Mouse (Mus musculus): ENCODE measurements at regions not wholly inside any gene's neighbourhood (a gene's known extent, or its start where the extent isn't known, plus 50 kb on each side); places are given as distances from the start of the nearest gene placed in this dataset.

DNA sequence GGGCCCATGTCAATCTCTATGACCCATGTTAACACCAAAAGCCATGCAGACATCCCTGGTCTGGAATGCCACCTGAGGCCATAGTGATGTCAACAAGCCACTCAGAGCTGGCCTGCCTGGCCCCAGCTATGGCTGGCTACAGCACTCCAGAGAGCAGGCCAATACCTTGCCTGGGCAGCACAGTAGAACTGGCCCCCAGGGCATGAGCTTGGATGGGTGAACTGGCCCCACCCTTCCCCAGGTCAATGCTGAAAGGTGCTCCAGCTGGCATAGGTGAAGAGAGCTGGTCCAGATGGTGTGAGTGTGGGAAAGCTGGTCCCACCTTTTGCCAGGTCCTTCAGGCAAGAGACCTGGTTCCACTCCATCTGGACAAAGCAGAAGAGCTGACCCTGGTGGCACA, 132.2 kb downstream of the Nfkbiz start:
- Histone ChIP-seq H3K4me2 (ENCODE audit: low read length) (no peak overlapping the region), H3K27me3 (ENCODE audit: insufficient read depth, low read length) (no peaks in the 10 kb centered on the region), H3K4me3 (replicated peaks; ENCODE audit: low read depth, low read length) (no peak overlapping the region), H3K27ac (no peak overlapping the region), H3K9ac (ENCODE audit: low read depth, low read length) (no peak overlapping the region), H3K4me1 (replicated peaks; ENCODE audit: insufficient read depth, low read length) (no peaks in the 10 kb centered on the region), H3K36me3 (ENCODE audit: insufficient read depth, low read length) (no peaks in the 10 kb centered on the region), H3K9me3 (replicated peaks; ENCODE audit: low read length) (no peaks in the 10 kb centered on the region)
- DNase-seq (ENCODE audit: low spot score) (no peak), ATAC-seq (replicated peaks; ENCODE audit: low FRiP score, low read depth) (no peak)
- TF ChIP-seq CTCF (IDR thresholded peaks at IDR 0.05; ENCODE audit: low read depth), result no peak

DNA sequence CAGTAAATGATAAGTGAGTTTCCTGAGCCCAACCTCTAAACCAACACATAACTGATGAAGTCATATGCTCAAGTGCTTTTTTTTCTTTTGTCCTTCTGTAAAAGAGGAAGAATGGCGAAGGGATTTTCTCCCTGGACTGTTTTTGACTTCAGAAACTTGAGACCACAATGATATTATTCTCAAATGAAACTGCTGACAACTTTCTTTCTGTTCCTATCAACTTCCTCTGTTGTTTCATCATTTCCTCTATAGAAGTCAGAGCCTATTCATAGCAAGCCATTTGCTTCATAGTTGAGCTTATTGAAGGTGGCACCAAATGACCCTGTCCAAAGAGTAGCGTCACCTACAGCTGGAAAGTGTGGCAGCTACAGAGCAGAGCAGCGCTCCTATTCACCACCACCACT, 140.2 kb downstream of the Nfkbiz start:
- no peak overlapping the region for H3K9ac ChIP-seq (ENCODE audit: low read depth, low read length)
- no peaks in the 10 kb centered on the region for H3K27me3 ChIP-seq (ENCODE audit: insufficient read depth, low read length)
- no peaks in the 10 kb centered on the region for H3K9me3 ChIP-seq (replicated peaks; ENCODE audit: low read length)
- ATAC-seq (replicated peaks; ENCODE audit: low FRiP score, low read depth) (no peak), DNase-seq (ENCODE audit: low spot score) (peak; percentile 2)
- TF ChIP-seq CTCF (IDR thresholded peaks at IDR 0.05; ENCODE audit: low read depth), result no peak
- no peak overlapping the region for H3K4me3 ChIP-seq (replicated peaks; ENCODE audit: low read depth, low read length)
- 75% methylated on average over 3 of the region's 3 CpGs for WGBS
- no peak overlapping the region for H3K27ac ChIP-seq
- H3K36me3 ChIP-seq (ENCODE audit: insufficient read depth, low read length), result no peaks in the 10 kb centered on the region
- no peaks in the 10 kb centered on the region for H3K4me1 ChIP-seq (replicated peaks; ENCODE audit: insufficient read depth, low read length)
- no peak overlapping the region for H3K4me2 ChIP-seq (ENCODE audit: low read length)

DNA sequence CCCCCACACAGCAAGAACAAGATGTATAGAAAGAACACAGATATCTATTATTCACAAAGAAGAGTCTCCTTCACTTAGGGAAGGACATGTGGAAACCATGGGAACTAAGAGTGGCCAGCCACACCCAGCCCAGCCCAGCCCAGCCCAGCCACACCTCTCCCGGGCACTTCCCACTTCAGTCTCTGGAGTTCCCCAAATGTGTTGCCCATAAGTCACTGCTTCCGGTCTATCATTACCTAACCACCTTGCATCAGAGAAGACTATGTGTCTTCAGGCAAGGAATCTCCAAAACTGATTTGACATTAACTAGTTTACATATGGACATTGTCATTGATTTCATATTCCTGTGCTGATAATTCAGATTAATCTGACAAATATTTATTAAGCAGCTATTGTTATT, 147.6 kb downstream of the Nfkbiz start:
- Histone ChIP-seq H3K4me3 (replicated peaks; ENCODE audit: low read depth, low read length) (no peak overlapping the region), H3K36me3 (ENCODE audit: insufficient read depth, low read length) (no peaks in the 10 kb centered on the region), H3K27me3 (ENCODE audit: insufficient read depth, low read length) (no peaks in the 10 kb centered on the region), H3K4me2 (ENCODE audit: low read length) (no peak overlapping the region), H3K9ac (ENCODE audit: low read depth, low read length) (no peak overlapping the region), H3K27ac (no peak overlapping the region), H3K4me1 (replicated peaks; ENCODE audit: insufficient read depth, low read length) (no peaks in the 10 kb centered on the region), H3K9me3 (replicated peaks; ENCODE audit: low read length) (no peaks in the 10 kb centered on the region)
- TF ChIP-seq CTCF (IDR thresholded peaks at IDR 0.05; ENCODE audit: low read depth), result no peak
- ATAC-seq (replicated peaks; ENCODE audit: low FRiP score, low read depth) (no peak), DNase-seq (ENCODE audit: low spot score) (no peak)
- 79% methylated on average over 2 of the region's 2 CpGs for WGBS

DNA sequence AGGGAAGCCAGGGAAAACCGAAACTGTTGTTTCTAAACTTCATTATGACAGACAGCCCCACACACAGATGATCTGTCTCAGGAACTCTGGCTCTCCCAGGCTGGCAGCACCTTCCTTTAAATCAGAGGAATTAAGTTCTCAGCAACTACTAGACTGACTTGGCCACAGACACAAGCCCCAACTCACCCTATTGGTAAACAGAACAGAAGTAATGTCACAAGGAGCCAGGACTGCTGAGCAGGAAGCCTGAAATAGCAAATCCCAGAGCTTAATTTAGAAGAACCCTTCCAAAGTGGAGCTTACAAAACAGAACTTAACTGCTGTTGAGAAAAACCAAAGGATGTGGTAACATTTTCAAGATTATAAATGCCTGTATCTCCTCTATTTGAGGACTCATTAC, 174.8 kb downstream of the Nfkbiz start:
- no peak for TF ChIP-seq CTCF (IDR thresholded peaks at IDR 0.05; ENCODE audit: low read depth)
- 84% methylated on average over 1 of the region's 1 CpGs for WGBS
- Histone ChIP-seq H3K4me3 (replicated peaks; ENCODE audit: low read depth, low read length) (no peak overlapping the region), H3K4me2 (ENCODE audit: low read length) (no peak overlapping the region), H3K4me1 (replicated peaks; ENCODE audit: insufficient read depth, low read length) (no peaks in the 10 kb centered on the region), H3K27ac (no peak overlapping the region), H3K27me3 (ENCODE audit: insufficient read depth, low read length) (no peaks in the 10 kb centered on the region), H3K9me3 (replicated peaks; ENCODE audit: low read length) (no peaks in the 10 kb centered on the region), H3K36me3 (ENCODE audit: insufficient read depth, low read length) (no peaks in the 10 kb centered on the region), H3K9ac (ENCODE audit: low read depth, low read length) (no peak overlapping the region)
- DNase-seq (ENCODE audit: low spot score), result no peak
- no peak for ATAC-seq (replicated peaks; ENCODE audit: low FRiP score, low read depth)

DNA sequence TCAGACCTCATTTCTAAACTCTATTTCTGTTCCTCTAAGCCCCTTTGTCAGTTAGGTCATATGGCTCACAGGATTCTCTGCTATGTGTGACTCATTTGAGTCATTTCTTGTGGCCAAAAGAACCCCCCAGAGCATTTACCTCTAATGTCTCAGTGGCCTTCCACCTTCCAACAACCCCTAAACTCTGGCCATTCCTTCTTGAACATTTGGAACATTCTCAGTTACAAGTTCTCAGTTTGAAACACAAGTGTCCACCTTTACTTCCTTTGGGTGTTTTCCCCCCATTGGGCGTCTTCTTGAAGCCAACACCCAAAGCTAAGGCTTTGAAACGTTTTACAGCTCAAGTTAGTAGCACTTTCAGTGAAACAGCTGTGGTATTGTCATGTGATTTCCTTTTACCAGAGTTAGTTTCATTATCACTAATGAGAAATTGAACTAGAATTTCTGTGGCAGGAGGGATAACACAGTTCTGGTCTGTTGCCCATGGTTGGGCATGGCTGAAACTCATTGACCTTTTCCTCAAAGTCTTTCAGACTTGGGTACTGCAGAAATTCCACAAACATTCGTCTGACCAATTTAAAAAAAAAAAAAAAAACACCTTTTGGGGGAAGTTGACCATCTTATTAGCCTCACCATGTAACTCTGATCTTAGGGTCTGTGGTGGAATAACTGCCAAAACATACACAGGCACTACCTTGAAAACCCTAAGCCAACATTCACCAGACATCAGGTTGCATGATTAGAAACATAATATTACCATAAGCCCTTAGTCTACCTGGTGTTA, 201.8 kb downstream of the Nfkbiz start:
- no peaks in the 10 kb centered on the region for H3K4me1 ChIP-seq (replicated peaks; ENCODE audit: insufficient read depth, low read length)
- 31% methylated on average over 3 of the region's 3 CpGs for WGBS
- H3K9ac ChIP-seq (ENCODE audit: low read depth, low read length), result no peak overlapping the region
- no peak for TF ChIP-seq CTCF (IDR thresholded peaks at IDR 0.05; ENCODE audit: low read depth)
- no peaks in the 10 kb centered on the region for H3K9me3 ChIP-seq (replicated peaks; ENCODE audit: low read length)
- H3K4me2 ChIP-seq (ENCODE audit: low read length), result no peak overlapping the region
- DNase-seq (ENCODE audit: low spot score) (peak; percentile 49), ATAC-seq (replicated peaks; ENCODE audit: low FRiP score, low read depth) (0 out of 2 replicates have a peak, but pooled peaks have one; percentile 36)
- 0 out of 2 replicates have a peak overlapping the region, but pooled peaks have one; percentile 43 for H3K27ac ChIP-seq
- H3K36me3 ChIP-seq (ENCODE audit: insufficient read depth, low read length), result no peaks in the 10 kb centered on the region
- H3K4me3 ChIP-seq (replicated peaks; ENCODE audit: low read depth, low read length), result no peak overlapping the region
- H3K27me3 ChIP-seq (ENCODE audit: insufficient read depth, low read length), result no peaks in the 10 kb centered on the region

DNA sequence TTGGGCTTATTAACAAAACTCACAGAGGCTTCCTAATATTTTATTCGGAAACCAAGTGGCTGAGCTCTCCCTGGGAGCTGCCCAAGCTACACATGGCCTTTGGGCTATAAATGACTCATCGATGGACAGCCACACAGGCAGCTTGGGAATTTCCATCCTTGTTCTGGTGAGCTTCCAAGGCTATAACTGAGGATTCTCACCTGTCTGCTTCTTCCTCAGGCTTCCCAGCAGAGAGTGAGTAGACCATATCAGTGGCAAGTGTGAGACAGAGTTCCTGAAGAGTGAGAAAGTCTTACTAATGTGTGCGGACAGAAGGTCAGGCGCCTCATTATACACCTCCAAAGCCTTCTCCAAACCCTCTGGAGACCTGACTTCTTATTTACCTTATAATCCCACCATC, 202.5 kb downstream of the Nfkbiz start:
- no peak for ATAC-seq (replicated peaks; ENCODE audit: low FRiP score, low read depth)
- Histone ChIP-seq H3K9ac (ENCODE audit: low read depth, low read length) (no peak overlapping the region), H3K4me3 (replicated peaks; ENCODE audit: low read depth, low read length) (no peak overlapping the region), H3K4me1 (replicated peaks; ENCODE audit: insufficient read depth, low read length) (no peaks in the 10 kb centered on the region), H3K36me3 (ENCODE audit: insufficient read depth, low read length) (no peaks in the 10 kb centered on the region), H3K27ac (no peak overlapping the region), H3K9me3 (replicated peaks; ENCODE audit: low read length) (no peaks in the 10 kb centered on the region), H3K4me2 (ENCODE audit: low read length) (no peak overlapping the region), H3K27me3 (ENCODE audit: insufficient read depth, low read length) (no peaks in the 10 kb centered on the region)
- no peak for TF ChIP-seq CTCF (IDR thresholded peaks at IDR 0.05; ENCODE audit: low read depth)
- no peak for DNase-seq (ENCODE audit: low spot score)
- WGBS, result 86% methylated on average over 4 of the region's 4 CpGs

DNA sequence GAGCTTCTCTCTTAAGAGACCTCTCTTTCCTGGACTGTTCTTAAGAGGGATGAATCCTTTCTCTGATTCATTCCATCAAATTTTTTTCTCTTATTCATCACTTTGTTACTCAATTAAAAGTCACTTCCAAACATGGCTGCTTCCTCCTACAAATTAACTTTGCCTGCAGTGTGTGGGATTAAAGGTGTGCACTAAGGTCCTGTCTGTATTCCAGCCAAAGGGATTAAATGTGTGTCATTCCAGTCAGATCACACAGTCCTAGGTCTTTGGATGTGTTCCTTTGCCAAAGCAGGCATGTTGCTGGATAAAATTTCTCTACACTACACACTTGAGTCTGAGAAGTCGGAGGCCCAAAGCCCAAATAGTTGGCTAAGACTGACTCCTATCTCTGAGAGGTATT, 204.0 kb downstream of the Nfkbiz start:
- no peak for TF ChIP-seq CTCF (IDR thresholded peaks at IDR 0.05; ENCODE audit: low read depth)
- no peak for ATAC-seq (replicated peaks; ENCODE audit: low FRiP score, low read depth)

More for the DNA sequence above, 204.0 kb downstream of the Nfkbiz start:
- Histone ChIP-seq H3K4me2 (ENCODE audit: low read length) (no peak overlapping the region), H3K9me3 (replicated peaks; ENCODE audit: low read length) (no peaks in the 10 kb centered on the region), H3K36me3 (ENCODE audit: insufficient read depth, low read length) (no peaks in the 10 kb centered on the region), H3K27me3 (ENCODE audit: insufficient read depth, low read length) (no peaks in the 10 kb centered on the region), H3K4me1 (replicated peaks; ENCODE audit: insufficient read depth, low read length) (no peaks in the 10 kb centered on the region), H3K27ac (no peak overlapping the region), H3K4me3 (replicated peaks; ENCODE audit: low read depth, low read length) (no peak overlapping the region), H3K9ac (ENCODE audit: low read depth, low read length) (no peak overlapping the region)
- no peak for DNase-seq (ENCODE audit: low spot score)
- 80% methylated on average over 1 of the region's 1 CpGs for WGBS
